ENCODE assay signal across 8 mouse cellular contexts in genomic region chr7:75398904-75399724, GRCm38 (mm10). TPM values are rescaled to one million over a fixed set of nuclear protein-coding genes. Genes with fewer than 3 reads are reported as not detected.
A peak's percentile ranks its signal among the peaks of the same experiment; 100 is the strongest.
DNase-seq lines count a peak whose midpoint lies in the region; ATAC-seq and TF ChIP-seq lines count a peak whose summit lies in the region.

No protein-coding gene starts in this region.

- WGBS in forebrain, embryonic 10.5 days: 54% methylated on average over 7 of the region's 7 CpGs
- 55% methylated on average over 7 of the region's 7 CpGs for WGBS in forebrain, embryonic 15.5 days
- 59% methylated on average over 7 of the region's 7 CpGs for WGBS in forebrain, postnatal 0 days

- H3K27ac ChIP-seq in forebrain, embryonic 10.5 days: peak overlapping the region; percentile 54; the same call in 1 of the 2 replicates
- no peak overlapping the region for H3K27ac ChIP-seq in forebrain, embryonic 15.5 days (replicated peaks)
- no peak overlapping the region for H3K27ac ChIP-seq in forebrain, postnatal 0 days (ENCODE audit: low read depth, low read length)

- no peaks in the 10 kb centered on the region for H3K9me3 ChIP-seq in forebrain, embryonic 10.5 days
- no peaks in the 10 kb centered on the region for H3K9me3 ChIP-seq in forebrain, embryonic 15.5 days
- no peaks in the 10 kb centered on the region for H3K9me3 ChIP-seq in forebrain, postnatal 0 days (ENCODE audit: low read length)

- peak; percentile 32 for DNase-seq in forebrain, embryonic 10.5 days (ENCODE audit: extremely low spot score, low spot score)
- peak; percentile 77 for DNase-seq in adrenal gland, postnatal 14 days
- peak; percentile 25 for DNase-seq in forebrain, postnatal 0 days
- DNase-seq in left cerebral cortex, adult 18-20 months (ENCODE audit: low spot score in 2 of 2): peak; percentile 10 to 20
- peak; percentile 72 for DNase-seq in splenic B cell, adult 2 months (ENCODE audit: low read depth, low spot score)

- peak; percentile 63 for TF ChIP-seq CTCF in forebrain, postnatal 0 days (IDR thresholded peaks at IDR 0.05; ENCODE audit: low read depth)

- H3K9ac ChIP-seq in forebrain, embryonic 15.5 days (replicated peaks): no peak overlapping the region
- H3K9ac ChIP-seq in forebrain, postnatal 0 days: no peak overlapping the region

- no peak overlapping the region for H3K4me3 ChIP-seq in forebrain, embryonic 10.5 days
- H3K4me3 ChIP-seq in forebrain, embryonic 15.5 days: no peak overlapping the region
- H3K4me3 ChIP-seq in forebrain, postnatal 0 days (ENCODE audit: low read depth, low read length): no peak overlapping the region

- ATAC-seq in forebrain, embryonic 15.5 days (replicated peaks): no peak; the same call in 1 of the 2 replicates
- ATAC-seq in forebrain, postnatal 0 days: 0 out of 2 replicates have a peak, but pooled peaks have one; percentile 48
- peak; percentile 83; a peak in 3 of 4 replicates for ATAC-seq in hematopoietic stem cell, adult 5-6 weeks (replicated peaks in 1 of 2; ENCODE audit: insufficient read depth in 1 of 2, low FRiP score in 2 of 2, low TSS enrichment in 1 of 2, low read depth in 1 of 2, poor library complexity in 2 of 2, severe bottlenecking in 2 of 2)
- peak; percentile 73 for ATAC-seq in megakaryocyte, adult 5-6 weeks (ENCODE audit: poor library complexity, severe bottlenecking)

- H3K36me3 ChIP-seq in forebrain, embryonic 10.5 days (replicated peaks): no peaks in the 10 kb centered on the region
- no peaks in the 10 kb centered on the region for H3K36me3 ChIP-seq in forebrain, embryonic 15.5 days
- no peaks in the 10 kb centered on the region for H3K36me3 ChIP-seq in forebrain, postnatal 0 days (ENCODE audit: insufficient read depth)
- H3K36me3 ChIP-seq in splenic B cell, adult 2 months (ENCODE audit: control insufficient read depth, insufficient read depth, low read length, poor library complexity, severe bottlenecking): no peaks in the 10 kb centered on the region

- no peaks in the 10 kb centered on the region for H3K27me3 ChIP-seq in forebrain, embryonic 10.5 days (ENCODE audit: poor library complexity, severe bottlenecking)
- no peaks in the 10 kb centered on the region for H3K27me3 ChIP-seq in forebrain, embryonic 15.5 days
- H3K27me3 ChIP-seq in forebrain, postnatal 0 days (ENCODE audit: insufficient read depth, low read length): no peaks in the 10 kb centered on the region
- no peaks in the 10 kb centered on the region for H3K27me3 ChIP-seq in splenic B cell, adult 2 months (ENCODE audit: control insufficient read depth, insufficient read depth, low read length, poor library complexity, severe bottlenecking)

- H3K4me1 ChIP-seq in forebrain, embryonic 10.5 days: peaks cover 10% of the 10 kb centered on the region
- no peaks in the 10 kb centered on the region for H3K4me1 ChIP-seq in forebrain, embryonic 15.5 days
- H3K4me1 ChIP-seq in forebrain, postnatal 0 days (ENCODE audit: insufficient read depth): no peaks in the 10 kb centered on the region

- no peak overlapping the region for H3K4me2 ChIP-seq in forebrain, embryonic 15.5 days (replicated peaks)
- H3K4me2 ChIP-seq in forebrain, postnatal 0 days (ENCODE audit: low read depth): no peak overlapping the region

RNA-seq across cellular contexts. Expression of gene Akap13, which starts 56.2 kb away (rescaled TPM):
- 24.9 and 25.1 TPM in 2 replicates for polyA plus RNA-seq in forebrain, embryonic 10.5 days (2016; fragmentation: Nextera tagmentation; extraction: Ambion mirVana)
- polyA plus RNA-seq in forebrain, embryonic 15.5 days (2015; fragmentation: Nextera tagmentation; extraction: Ambion mirVana): 13.3 and 13.6 TPM in 2 replicates
- 64.0 and 72.6 TPM in 2 replicates for total RNA-seq in adrenal gland, postnatal 14 days (2021)
- 16.2 and 16.3 TPM in 2 replicates for total RNA-seq in forebrain, postnatal 0 days (2014; rRNA removed)
- polyA plus RNA-seq in forebrain, postnatal 0 days (2015; fragmentation: Nextera tagmentation; extraction: Ambion mirVana): 5.8 and 9.1 TPM in 2 replicates
- total RNA-seq in hematopoietic stem cell, adult 5-6 weeks (2017): 299 and 428 TPM in 2 replicates
- total RNA-seq in left cerebral cortex, adult 18-20 months (2021): 10 to 100 TPM; 22.2 to 23.5 TPM
- 114 TPM in 2 replicates for total RNA-seq in megakaryocyte, adult 5-6 weeks (2015)
- total RNA-seq in megakaryocyte, adult 5-6 weeks (2017): 266 and 324 TPM in 2 replicates

Comparison
In these comparisons a context has a peak if more than half of its experiments do, and no peak if none do; other contexts are left out.
1. DNase-seq: peak in every context shown above with its lines; median percentile 77 in adrenal gland, postnatal 14 days; 72 in splenic B cell, adult 2 months; 32 in forebrain, embryonic 10.5 days; 25 in forebrain, postnatal 0 days; 15 in left cerebral cortex, adult 18-20 months.